Mouse (Mus musculus) neural tube, embryonic 13.5 days (tissue): Measurements from ENCODE around the gene Timeless. TPM values are rescaled to one million over a fixed set of nuclear protein-coding genes. Genes with fewer than 3 reads are reported as not detected.
A peak's percentile ranks its signal among the peaks of the same experiment; 100 is the strongest.
"Not testable (repeated sequence)": the region's sequence is repeated elsewhere in the genome, so short reads cannot be mapped to it uniquely, and the experiment has no call there.

Experiments used
- ATAC-seq: fragments of 200-750 bp; cut with Nextera tagmentation; 2 replicates; pipeline ENCODE4 v1.8.0; 2017; ENCODE audit warnings: low read depth, mild to moderate bottlenecking, moderate TSS enrichment, moderate library complexity
- H3K27ac ChIP-seq: fragments of 300-500 bp; sonication (generic); replicated peaks from 2 replicates; pipeline ENCODE4 v1.5.1; 2015; ENCODE audit warnings: moderate library complexity, mild to moderate bottlenecking, inconsistent platforms
- H3K27me3 ChIP-seq: fragments of 300-500 bp; sonication (generic); 2 replicates; pipeline ENCODE4 v1.6.1; 2015; ENCODE audit warnings: mild to moderate bottlenecking, inconsistent platforms
- H3K36me3 ChIP-seq: fragments of 300-500 bp; sonication (generic); 2 replicates; pipeline ENCODE4 v1.6.1; 2015; ENCODE audit warnings: mild to moderate bottlenecking, inconsistent platforms
- H3K4me1 ChIP-seq: fragments of 300-500 bp; sonication (generic); replicated peaks from 2 replicates; pipeline ENCODE4 v1.6.1; 2015; ENCODE audit warnings: inconsistent platforms
- H3K4me2 ChIP-seq: fragments of 300-500 bp; sonication (generic); 2 replicates; pipeline ENCODE4 v1.6.1; 2015; ENCODE audit warnings: inconsistent platforms, mild to moderate bottlenecking, moderate library complexity
- H3K4me3 ChIP-seq: fragments of 300-500 bp; sonication (generic); 2 replicates; pipeline ENCODE4 v1.5.1; 2015; ENCODE audit warnings: mild to moderate bottlenecking, inconsistent platforms
- H3K9ac ChIP-seq: fragments of 300-500 bp; sonication (generic); 2 replicates; pipeline ENCODE4 v1.6.1; 2015; ENCODE audit warnings: moderate library complexity, mild to moderate bottlenecking, inconsistent platforms
- H3K9me3 ChIP-seq: fragments of 300-500 bp; sonication (generic); 2 replicates; pipeline ENCODE4 v1.6.1; 2016; ENCODE audit warnings: inconsistent platforms
- WGBS: fragments of 180-500 bp; shearing (Covaris S2); methylation state at CpG from one replicate; pipeline ENCODE4 v1.1.7; 2015; 5-methylcytosine and 5-hydroxymethylcytosine counted together
- polyA plus RNA-seq: library from polyadenylated mRNA; unstranded; fragments of >200 nt; fragmentation: Nextera tagmentation; extraction: Ambion mirVana; gene quantifications from 2 replicates; pipeline ENCODE4 v1.2.1, GENCODE M21; 2015

The Timeless gene
- 24.0 and 31.2 TPM in 2 replicates for polyA plus RNA-seq

GRCm38 (mm10) chr10:128231697-128232419, at the start of gene Timeless:
Timeless (plus strand) TSS chr10:128232065.
- Histone ChIP-seq H3K36me3 (no peaks in the 10 kb centered on the region), H3K9me3 (no peaks in the 10 kb centered on the region), H3K4me1 (peaks cover 10% of the 10 kb centered on the region), H3K27me3 (no peaks in the 10 kb centered on the region), H3K27ac (peak within 1 kb of the TSS; percentile 93), H3K9ac (peak within 1 kb of the TSS; percentile 82), H3K4me3 (peak within 1 kb of the TSS; percentile 75), H3K4me2 (peak within 1 kb of the TSS; percentile 69)
- ATAC-seq = peak; percentile 93
- under 1% methylated on average over 55 of the region's 58 CpGs for WGBS

GRCm38 (mm10) chr10:128184296-128184695, 47.6 kb upstream of the Timeless start:
- H3K36me3 ChIP-seq = no peaks in the 10 kb centered on the region
- peaks cover 5% of the 10 kb centered on the region; the same call in 1 of the 2 replicates for H3K4me1 ChIP-seq
- WGBS = 94% methylated on average over 2 of the region's 2 CpGs
- no peak overlapping the region for H3K27ac ChIP-seq
- H3K4me3 ChIP-seq = no peak overlapping the region
- H3K9me3 ChIP-seq = no peaks in the 10 kb centered on the region
- no peak for ATAC-seq
- H3K4me2 ChIP-seq = no peak overlapping the region
- H3K9ac ChIP-seq = no peak overlapping the region
- no peaks in the 10 kb centered on the region for H3K27me3 ChIP-seq

- no peak for ATAC-seq
Measured at GRCm38 (mm10) chr10:128185277-128185940, 46.5 kb upstream of the Timeless start.

GRCm38 (mm10) chr10:128185959-128186358, 45.9 kb upstream of the Timeless start:
- 56% methylated on average over 2 of the region's 2 CpGs for WGBS

More at GRCm38 (mm10) chr10:128185277-128185940, 46.5 kb upstream of the Timeless start:
- Histone ChIP-seq H3K9ac (no peak overlapping the region), H3K4me1 (no peaks in the 10 kb centered on the region), H3K27ac (no peak overlapping the region), H3K36me3 (no peaks in the 10 kb centered on the region), H3K27me3 (no peaks in the 10 kb centered on the region), H3K4me3 (no peak overlapping the region), H3K9me3 (no peaks in the 10 kb centered on the region), H3K4me2 (no peak overlapping the region)
- WGBS = 61% methylated on average over 6 of the region's 6 CpGs

GRCm38 (mm10) chr10:128187181-128187605, 44.7 kb upstream of the Timeless start:
- no peak overlapping the region for H3K9ac ChIP-seq
- H3K4me1 ChIP-seq = no peaks in the 10 kb centered on the region
- no peak for ATAC-seq
- H3K4me2 ChIP-seq = no peak overlapping the region
- H3K27ac ChIP-seq = no peak overlapping the region
- H3K36me3 ChIP-seq = no peaks in the 10 kb centered on the region
- 69% methylated on average over 5 of the region's 5 CpGs for WGBS
- H3K27me3 ChIP-seq = 0 out of 2 replicates have a peak, but pooled peaks cover 6% of the 10 kb centered on the region
- no peaks in the 10 kb centered on the region for H3K9me3 ChIP-seq
- no peak overlapping the region for H3K4me3 ChIP-seq

More at GRCm38 (mm10) chr10:128185959-128186358, 45.9 kb upstream of the Timeless start:
- Histone ChIP-seq H3K4me2 (no peak overlapping the region), H3K4me3 (no peak overlapping the region), H3K27ac (no peak overlapping the region), H3K4me1 (no peaks in the 10 kb centered on the region), H3K27me3 (no peaks in the 10 kb centered on the region), H3K36me3 (no peaks in the 10 kb centered on the region), H3K9ac (no peak overlapping the region), H3K9me3 (no peaks in the 10 kb centered on the region)
- ATAC-seq = peak; percentile 63

- H3K36me3 ChIP-seq = no peaks in the 10 kb centered on the region
- no peak overlapping the region for H3K4me2 ChIP-seq
- WGBS = 45% methylated on average over 2 of the region's 2 CpGs
- H3K4me3 ChIP-seq = no peak overlapping the region
- H3K9ac ChIP-seq = no peak overlapping the region
- ATAC-seq = no peak
- H3K27ac ChIP-seq = no peak overlapping the region
- H3K4me1 ChIP-seq = no peaks in the 10 kb centered on the region
- H3K9me3 ChIP-seq = no peaks in the 10 kb centered on the region
- 0 out of 2 replicates have a peak, but pooled peaks cover 6% of the 10 kb centered on the region for H3K27me3 ChIP-seq
Measured at GRCm38 (mm10) chr10:128188242-128188877, 43.5 kb upstream of the Timeless start.

- Histone ChIP-seq H3K9me3 (no peaks in the 10 kb centered on the region), H3K4me2 (no peak overlapping the region), H3K9ac (no peak overlapping the region), H3K36me3 (no peaks in the 10 kb centered on the region), H3K4me3 (no peak overlapping the region), H3K27ac (no peak overlapping the region), H3K4me1 (peaks cover 13% of the 10 kb centered on the region), H3K27me3 (peaks cover 24% of the 10 kb centered on the region)
- no peak for ATAC-seq
- WGBS = 84% methylated on average over 2 of the region's 2 CpGs
Measured at GRCm38 (mm10) chr10:128191472-128191871, 40.4 kb upstream of the Timeless start.

GRCm38 (mm10) chr10:128192030-128192766, 39.7 kb upstream of the Timeless start:
- peaks cover 30% of the 10 kb centered on the region for H3K27me3 ChIP-seq
- 81% methylated on average over 3 of the region's 3 CpGs for WGBS
- not testable (repeated sequence) for H3K9ac ChIP-seq, H3K4me2 ChIP-seq, H3K36me3 ChIP-seq, H3K4me3 ChIP-seq, ATAC-seq, H3K27ac ChIP-seq, H3K9me3 ChIP-seq
- H3K4me1 ChIP-seq = peaks cover 13% of the 10 kb centered on the region

GRCm38 (mm10) chr10:128193113-128193512, 38.8 kb upstream of the Timeless start:
- Histone ChIP-seq H3K9ac (no peak overlapping the region), H3K4me2 (peak overlapping the region; percentile 98; the same call in 1 of the 2 replicates), H3K36me3 (no peaks in the 10 kb centered on the region), H3K4me3 (no peak overlapping the region), H3K27me3 (peaks cover 30% of the 10 kb centered on the region), H3K27ac (no peak overlapping the region), H3K9me3 (no peaks in the 10 kb centered on the region), H3K4me1 (peaks cover 13% of the 10 kb centered on the region)
- WGBS = 92% methylated on average over 6 of the region's 6 CpGs
- no peak for ATAC-seq

- peak within 1 kb of the TSS; percentile 80 for H3K9ac ChIP-seq
- H3K36me3 ChIP-seq = no peaks in the 10 kb centered on the region
- H3K27ac ChIP-seq = peak within 1 kb of the TSS; percentile 30; the same call in 1 of the 2 replicates
- peak; percentile 98 for ATAC-seq
- H3K27me3 ChIP-seq = peaks cover 30% of the 10 kb centered on the region
- peak within 1 kb of the TSS; percentile 77 for H3K4me3 ChIP-seq
- H3K4me1 ChIP-seq = peaks cover 13% of the 10 kb centered on the region
- H3K4me2 ChIP-seq = peak within 1 kb of the TSS; percentile 98
- WGBS = under 1% methylated on average over 43 of the region's 46 CpGs
- no peaks in the 10 kb centered on the region for H3K9me3 ChIP-seq
Measured at GRCm38 (mm10) chr10:128194024-128194550, 37.8 kb upstream of the Timeless start, which contains the start of gene Gls2. Gls2 (plus strand) TSS chr10:128194457.
